In the genomic region with DNA sequence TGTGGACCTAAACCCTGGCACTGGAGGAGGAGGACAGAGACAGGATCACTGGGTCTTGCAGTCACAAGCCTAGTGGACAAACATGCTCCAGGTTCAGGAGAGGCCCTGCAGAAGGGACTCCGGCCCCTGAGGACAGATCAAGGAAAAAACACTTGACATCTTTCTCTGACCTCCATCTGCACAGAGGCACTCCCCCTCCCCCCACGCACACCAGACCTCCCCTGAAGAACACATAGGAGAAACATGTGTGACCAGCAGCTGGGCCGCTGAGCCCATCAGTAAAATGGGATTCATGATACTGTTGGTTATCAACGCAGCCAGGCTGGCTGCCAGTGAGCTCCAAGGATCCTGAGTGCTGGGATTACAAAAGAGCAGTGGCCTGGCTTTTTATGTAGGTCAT, we compare ENCODE assay signal across 10 mouse cellular contexts.
"Had no signal": no experiment of that assay in that cellular context is flagged by ENCODE, and none has a peak within 500 bp of the region (broad histone marks: within the 10 kb centered on the region; RNA-seq: fewer than 3 reads in every experiment).

No protein-coding gene starts in this region.

- H3K27ac ChIP-seq: left cerebral cortex, adult 2 months; limb, embryonic 12.5 days; liver, embryonic 13.5 days; stomach, postnatal 0 days had no signal

- H3K9ac ChIP-seq: limb, embryonic 12.5 days; liver, embryonic 13.5 days; liver, postnatal 0 days had no signal

- H3K27me3 ChIP-seq: limb, embryonic 12.5 days; liver, embryonic 13.5 days had no signal

- H3K4me3 ChIP-seq: left cerebral cortex, adult 2 months; limb, embryonic 12.5 days; liver, embryonic 13.5 days had no signal

- DNase-seq: kidney, adult 8-10 months; kidney, postnatal 25 days; liver; liver, embryonic 13.5 days; liver, postnatal 0 days; lung, postnatal 36 days; thymus, postnatal 14 days had no signal

- H3K36me3 ChIP-seq: limb, embryonic 12.5 days; liver, embryonic 13.5 days had no signal

- H3K4me2 ChIP-seq: limb, embryonic 12.5 days; liver, embryonic 13.5 days had no signal

- ATAC-seq: liver, postnatal 0 days had no signal

- H3K9me3 ChIP-seq: limb, embryonic 12.5 days; liver, embryonic 13.5 days had no signal
